Mouse (Mus musculus) gastrocnemius, adult 18-20 months (tissue): ENCODE measurements around the gene Tmem132b. TPM values are rescaled to one million over a fixed set of nuclear protein-coding genes. Genes with fewer than 3 reads are reported as not detected.
"Not testable (repeated sequence)": the region's sequence is repeated elsewhere in the genome, so short reads cannot be mapped to it uniquely, and the experiment has no call there.

Experiments
- DNase-seq: peaks from one replicate; pipeline ENCODE4 v3.0.0; 2021; ENCODE audit warnings: low spot score
- long read RNA-seq, 2 experiments: library from polyadenylated mRNA; stranded (forward); transcript quantifications; one replicate each; pipeline ENCODE4 v2.0.0; 2021
- total RNA-seq, 2 experiments: library from RNA; stranded (reverse); gene quantifications; 2 replicates each; pipeline ENCODE4 v1.2.3; 2021

Tmem132b gene
- total RNA-seq, result 1 to 10 TPM; 1.7 to 5.7 TPM
- long read RNA-seq, experiment 1, full-length matches to known transcripts, result 4 of 6 reads
- long read RNA-seq, experiment 1, partial matches to known transcripts, result 0 of 6 reads
- long read RNA-seq, experiment 1, other reads (novel, unspliced or antisense), result 2 of 6 reads
- long read RNA-seq, experiment 2, full-length matches to known transcripts, result 3 of 6 reads
- long read RNA-seq, experiment 2, partial matches to known transcripts, result 0 of 6 reads
- long read RNA-seq, experiment 2, other reads (novel, unspliced or antisense), result 3 of 6 reads

- no peak for DNase-seq
These were observed at the start of gene Tmem132b for GRCm38 (mm10) chr5:125531634-125532033. TSS of gene Tmem132b (plus strand) at chr5:125531774.

DNA sequence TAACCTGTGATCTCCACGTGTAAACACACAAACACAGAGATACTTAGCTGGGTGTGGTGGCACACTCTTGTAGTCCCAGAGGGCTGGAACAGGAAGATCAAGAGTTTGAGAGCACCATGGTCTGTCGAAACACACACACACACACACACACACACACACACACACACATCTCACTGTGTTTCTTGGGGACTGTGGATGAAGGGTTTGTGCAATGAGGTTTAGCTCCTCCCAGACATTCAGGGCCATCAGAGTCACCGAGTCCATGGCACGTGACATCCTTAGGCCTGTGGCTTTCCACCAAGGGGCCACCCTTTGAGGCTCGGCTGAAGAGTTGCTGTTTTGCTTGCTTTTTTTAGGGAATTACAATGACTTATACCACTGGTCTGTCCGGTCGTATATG is 49.1 kb upstream of the Tmem132b start:
- no peak for DNase-seq

GRCm38 (mm10) chr5:125483712-125484611 is 47.6 kb upstream of the Tmem132b start:
- DNase-seq, result no peak

DNA sequence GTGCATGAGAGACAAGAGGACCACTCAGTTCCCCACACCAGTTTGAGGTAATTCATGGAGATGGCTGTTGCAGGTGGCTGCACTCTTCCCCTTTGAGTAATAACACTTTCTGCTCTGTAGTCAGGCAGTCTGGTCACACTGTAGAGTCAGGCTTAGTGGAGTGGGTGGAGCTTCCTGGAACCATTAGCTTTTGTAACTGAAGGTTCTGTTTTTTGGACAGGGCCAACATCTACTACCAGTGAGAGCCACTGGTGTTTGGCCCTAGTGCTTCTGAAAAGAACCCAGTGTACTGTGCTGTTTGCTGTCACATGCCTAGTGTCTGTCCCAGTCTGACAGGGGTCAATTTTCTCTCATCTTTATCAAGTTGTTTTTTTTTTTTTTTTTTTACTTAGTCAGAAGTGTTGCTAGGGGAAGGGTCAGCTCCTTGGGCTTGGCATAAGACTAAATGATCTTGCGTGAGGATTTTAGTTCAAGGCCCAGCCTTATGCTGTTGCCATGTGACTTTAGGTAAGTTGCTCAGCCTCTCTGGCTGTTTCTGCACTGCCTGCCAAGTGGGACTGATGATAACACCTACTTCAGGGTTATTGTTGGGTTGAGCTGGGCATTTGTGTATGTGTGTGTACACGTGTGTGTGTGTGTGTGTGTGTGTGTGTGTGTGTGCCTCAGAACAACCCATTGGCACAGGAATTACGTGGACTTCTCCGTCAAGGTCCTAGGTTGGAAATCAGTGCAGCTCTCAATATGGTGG is 46.4 kb upstream of the Tmem132b start:
- no peak for DNase-seq

- no peak for DNase-seq
These were observed 45.5 kb upstream of the Tmem132b start for GRCm38 (mm10) chr5:125486088-125486487.

- no peak for DNase-seq
These were observed 44.0 kb upstream of the Tmem132b start for GRCm38 (mm10) chr5:125487375-125488115.

DNA sequence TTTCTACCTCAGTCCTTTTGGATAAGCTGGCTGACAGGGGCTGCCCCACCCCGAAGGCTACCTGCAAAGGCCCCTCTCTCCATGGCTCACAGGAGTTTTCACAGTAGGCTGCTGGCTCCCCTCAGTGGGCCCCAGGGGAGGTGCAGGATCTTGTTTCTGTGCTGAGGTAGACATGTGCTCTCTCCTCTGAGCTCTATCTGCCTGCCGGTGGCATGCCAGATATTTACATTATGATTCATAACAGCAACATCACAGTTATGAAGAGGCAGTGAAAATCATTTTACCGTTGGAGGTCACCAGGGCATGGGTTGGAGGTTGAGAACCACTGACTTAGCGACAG is 43.5 kb upstream of the Tmem132b start:
- DNase-seq, result no peak

DNA sequence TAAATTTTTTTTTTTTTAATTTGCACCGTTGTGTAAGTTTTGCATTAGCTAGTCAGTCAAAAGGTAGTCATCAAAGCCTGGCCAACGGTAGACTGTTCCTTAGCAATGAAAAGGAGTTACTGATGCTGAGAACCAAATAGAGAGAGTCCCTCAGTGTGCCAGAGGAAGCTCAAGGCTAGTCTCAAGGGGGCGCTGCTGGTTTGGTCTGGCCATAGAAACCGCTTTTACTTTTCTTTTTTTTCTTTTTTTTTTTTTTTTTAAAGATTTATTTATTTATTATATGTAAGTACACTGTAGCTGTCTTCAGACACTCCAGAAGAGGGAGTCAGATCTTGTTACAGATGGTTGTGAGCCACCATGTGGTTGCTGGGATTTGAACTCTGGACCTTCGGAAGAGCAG is 42.6 kb upstream of the Tmem132b start:
- DNase-seq, result not testable (repeated sequence)

DNA sequence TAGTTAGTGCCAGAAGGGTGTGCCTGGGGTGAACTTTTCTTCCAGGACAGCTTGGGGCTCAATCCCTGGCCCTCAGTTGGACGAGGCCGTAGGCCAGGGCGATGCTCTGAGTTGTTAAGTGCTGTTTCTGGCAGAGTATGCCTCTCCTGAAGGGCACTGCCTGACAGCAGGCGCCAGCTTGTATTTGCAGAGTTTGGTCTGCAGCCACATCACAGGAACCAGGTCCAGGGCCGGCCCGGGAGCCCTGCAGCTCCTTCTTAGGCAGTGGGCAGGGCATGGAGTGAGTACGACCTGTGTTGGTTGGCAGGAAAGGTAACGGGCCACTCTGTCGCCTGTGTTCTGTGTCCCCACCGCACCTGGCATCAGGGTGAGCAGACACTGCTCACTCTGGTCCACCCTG is 40.5 kb upstream of the Tmem132b start:
- peak; percentile 73 for DNase-seq

DNA sequence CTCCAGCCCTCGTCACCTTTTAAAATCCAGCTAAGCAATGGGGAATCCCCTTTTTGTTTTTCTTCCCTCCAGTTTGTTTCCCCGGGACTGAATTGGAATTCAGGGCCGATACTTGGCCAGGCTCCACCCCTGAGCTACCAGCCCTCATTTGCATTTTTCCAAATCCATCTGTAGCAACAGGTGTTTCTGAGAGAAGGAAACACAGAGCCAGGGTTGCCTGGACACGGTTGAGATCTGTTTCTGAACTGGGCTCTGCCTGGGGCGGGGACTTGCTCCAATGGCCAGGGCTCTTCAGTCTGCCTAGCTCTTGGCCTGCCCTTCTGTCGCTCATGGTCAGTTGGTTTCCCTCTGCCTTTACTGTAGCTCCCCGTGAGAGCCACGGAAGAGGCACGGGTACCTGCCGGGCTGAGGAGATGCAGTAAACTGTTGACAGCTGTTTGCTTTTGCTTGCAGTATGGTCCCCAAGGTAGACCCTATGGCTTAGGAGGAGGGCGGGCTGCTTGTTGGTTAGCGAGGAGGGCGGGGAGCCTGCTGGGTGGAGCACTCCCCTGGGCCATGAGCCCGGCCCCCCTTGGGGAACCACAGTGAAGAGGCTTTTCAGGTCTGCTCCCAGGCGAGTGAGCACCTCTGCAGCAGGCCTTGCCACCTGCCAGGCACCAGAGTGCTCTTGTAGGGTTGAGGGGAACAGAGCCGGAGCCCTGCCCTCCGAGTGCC is 39.0 kb upstream of the Tmem132b start:
- peak; percentile 31 for DNase-seq

DNA sequence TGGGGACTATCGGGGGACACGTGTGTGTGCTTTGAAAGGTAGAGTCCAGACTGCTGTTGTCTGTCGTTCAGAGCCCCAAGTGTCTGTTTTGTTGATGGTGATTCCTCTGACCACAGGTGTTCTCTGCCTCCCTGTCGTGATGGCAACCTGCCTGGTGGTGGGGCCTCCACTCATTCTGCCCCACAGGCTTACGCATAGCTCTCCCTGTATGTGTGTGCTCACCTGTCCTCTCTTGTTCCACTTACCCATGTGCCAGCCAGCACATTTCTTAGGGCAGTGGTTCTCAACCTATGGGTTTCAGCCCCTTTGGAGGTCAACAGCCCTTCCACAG is 38.5 kb upstream of the Tmem132b start:
- DNase-seq, result no peak

DNA sequence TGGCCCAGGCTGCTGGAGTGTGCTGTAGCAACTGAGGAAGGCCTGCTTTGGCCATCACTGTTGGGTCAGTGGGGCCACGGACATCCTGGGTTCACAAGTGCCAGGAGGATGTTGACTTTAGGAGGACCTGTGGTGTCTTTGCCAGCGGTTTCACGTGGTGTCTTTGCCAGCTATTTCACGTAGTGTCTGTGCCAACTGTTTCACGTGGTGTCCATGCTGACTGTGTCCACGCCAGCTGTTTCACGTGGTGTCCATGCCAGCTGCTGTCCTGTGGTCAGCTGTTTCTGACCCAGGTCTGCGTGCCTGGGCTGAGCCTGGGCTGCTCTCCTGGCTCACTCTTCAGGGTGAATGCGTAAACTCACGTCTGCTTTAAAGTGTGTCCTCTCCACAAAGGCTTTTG is 35.9 kb upstream of the Tmem132b start:
- DNase-seq, result peak; percentile 76

DNA sequence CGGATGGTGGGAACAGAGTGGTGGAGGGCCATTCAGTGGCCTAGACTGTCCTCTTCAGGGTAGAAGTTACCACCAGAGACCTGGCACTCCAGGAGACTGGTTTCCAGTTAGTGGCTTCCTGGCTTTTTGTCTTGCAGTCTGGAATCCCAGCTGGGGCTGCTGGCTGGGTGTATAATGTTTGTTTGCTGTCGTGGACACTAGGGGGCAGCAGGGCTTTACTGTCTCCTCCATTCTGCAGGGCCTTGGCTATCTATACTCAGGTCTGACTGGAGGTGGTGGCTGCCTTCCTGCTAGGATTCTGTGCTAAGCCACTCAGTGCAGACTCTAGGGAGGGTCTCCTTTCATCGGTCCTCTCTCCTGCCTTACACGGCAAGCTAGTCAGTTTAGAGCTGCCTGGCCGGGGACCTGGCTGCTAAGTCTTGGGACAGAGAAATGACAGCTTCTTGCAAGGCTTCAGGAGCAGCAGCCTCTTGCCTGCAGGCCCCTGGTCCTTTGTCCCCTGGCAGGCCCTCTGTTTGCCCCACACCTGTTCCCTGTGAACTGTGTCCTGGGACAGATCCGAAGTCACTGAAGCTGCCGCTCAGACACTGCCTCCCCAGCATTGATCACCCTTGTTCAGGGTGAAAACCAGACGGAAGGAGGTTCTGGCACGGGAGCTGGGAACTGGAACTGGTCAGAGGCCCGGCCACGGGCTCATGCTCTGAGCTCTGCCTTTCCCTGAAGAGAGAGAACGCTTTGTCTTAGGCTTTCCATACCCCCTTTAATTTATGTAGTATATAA is 33.6 kb upstream of the Tmem132b start:
- DNase-seq, result peak; percentile 74

DNA sequence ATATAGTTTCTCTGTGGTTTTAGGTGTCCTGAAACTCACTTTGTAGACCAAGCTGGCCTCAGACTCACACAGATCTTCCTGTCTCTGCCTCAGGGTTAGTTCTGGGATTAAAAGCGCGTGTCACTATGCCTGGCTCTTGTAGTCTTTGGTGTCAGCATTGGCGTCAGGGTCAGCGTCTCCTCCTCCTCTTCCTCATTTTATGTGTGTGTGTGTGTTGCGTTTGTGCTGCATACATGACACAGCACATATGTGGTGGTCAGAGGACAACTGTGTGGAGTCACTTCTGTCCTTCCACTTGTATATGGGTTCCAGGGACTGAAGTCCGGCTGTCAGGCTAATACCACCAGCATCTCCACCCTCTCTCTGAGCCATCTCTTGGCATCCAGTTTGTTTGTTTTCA is 30.1 kb upstream of the Tmem132b start:
- no peak for DNase-seq

DNA sequence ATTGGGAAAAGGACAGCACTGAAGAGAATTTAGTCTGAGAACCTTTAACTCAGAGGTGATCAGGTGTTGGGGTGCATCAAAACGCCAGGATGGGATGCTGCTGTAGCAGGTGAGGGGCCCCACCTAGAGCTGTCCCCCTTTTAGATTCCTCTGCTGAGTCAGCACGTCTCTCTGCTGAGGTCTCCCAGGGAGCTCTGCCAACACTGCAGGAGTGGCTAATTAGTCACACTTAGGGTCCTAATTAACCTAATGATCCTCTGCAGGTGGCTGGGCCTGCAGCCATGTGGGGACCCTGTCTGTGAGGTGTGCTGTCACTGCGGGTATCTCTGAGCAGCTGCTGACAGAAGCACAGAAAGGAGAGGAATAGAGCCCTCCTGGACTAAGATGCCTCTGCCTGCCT is 29.4 kb upstream of the Tmem132b start:
- DNase-seq, result no peak

DNA sequence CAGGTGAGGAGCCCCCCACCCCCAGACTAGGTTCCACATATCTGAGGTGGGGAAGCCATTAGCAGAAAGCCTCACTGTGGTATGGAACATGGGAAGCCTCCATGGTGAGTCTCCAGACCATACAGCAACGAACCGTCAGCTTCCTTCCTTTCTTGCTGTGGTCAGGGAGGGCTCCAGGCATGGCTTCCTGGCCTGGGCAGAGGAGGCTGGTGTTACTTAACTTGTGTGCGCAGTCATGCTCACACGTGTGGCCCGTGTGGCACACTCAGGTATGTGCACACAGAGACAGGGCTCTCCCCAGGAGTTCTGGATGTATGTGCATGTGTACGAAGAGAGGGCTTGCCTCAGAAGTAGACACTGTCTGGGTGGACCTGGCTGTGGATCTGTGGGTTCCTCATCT is 27.9 kb upstream of the Tmem132b start:
- DNase-seq, result no peak

- no peak for DNase-seq
These were observed 26.9 kb upstream of the Tmem132b start for GRCm38 (mm10) chr5:125504692-125505091.

DNA sequence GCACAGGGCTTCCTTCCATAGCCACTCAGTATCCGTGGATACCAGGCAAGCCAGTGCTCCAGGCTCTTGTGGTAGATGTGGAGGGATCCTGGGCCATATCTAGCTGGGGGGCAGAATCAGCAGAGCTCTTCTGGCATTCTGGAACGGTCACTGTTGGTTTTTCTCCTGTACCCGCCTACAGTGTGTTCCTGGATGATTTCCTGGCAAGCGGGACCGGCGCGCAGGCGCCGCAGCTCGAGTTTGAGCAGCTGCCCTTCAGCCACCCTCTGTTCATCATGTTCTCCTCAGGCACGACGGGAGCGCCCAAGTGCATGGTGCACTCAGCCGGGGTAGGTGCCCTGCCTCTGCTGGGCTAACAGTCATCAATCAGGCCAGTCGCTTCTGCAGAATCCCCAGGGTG is 25.6 kb upstream of the Tmem132b start:
- DNase-seq, result no peak

- no peak for DNase-seq
These were observed 24.0 kb upstream of the Tmem132b start for GRCm38 (mm10) chr5:125507582-125507981.

DNA sequence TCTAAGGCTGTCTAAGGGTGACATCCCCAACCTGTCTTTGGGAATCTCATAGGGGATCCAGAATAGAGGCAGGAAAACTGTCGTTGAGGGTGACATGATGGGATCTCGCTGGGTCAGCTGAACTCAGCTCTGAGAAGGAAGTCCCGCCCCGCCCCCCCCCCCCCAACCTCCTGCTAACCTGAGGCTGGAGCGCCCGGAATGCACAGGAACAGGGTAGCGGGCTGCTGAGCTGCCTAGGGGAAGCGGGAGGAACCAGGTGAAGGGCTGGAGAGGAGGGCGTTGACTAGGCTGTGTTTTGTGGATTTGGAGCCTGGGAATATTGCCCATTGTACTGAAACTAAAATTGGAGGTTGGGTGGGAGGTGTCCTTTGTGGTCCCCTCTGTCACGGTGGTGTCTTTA is 23.6 kb upstream of the Tmem132b start:
- no peak for DNase-seq
